Mouse (Mus musculus): Measurements from ENCODE around the gene Pea15a.
"Not testable (repeated sequence)": the region's sequence is repeated elsewhere in the genome, so short reads cannot be mapped to it uniquely, and the experiment has no call there.

Pea15a gene

DNA sequence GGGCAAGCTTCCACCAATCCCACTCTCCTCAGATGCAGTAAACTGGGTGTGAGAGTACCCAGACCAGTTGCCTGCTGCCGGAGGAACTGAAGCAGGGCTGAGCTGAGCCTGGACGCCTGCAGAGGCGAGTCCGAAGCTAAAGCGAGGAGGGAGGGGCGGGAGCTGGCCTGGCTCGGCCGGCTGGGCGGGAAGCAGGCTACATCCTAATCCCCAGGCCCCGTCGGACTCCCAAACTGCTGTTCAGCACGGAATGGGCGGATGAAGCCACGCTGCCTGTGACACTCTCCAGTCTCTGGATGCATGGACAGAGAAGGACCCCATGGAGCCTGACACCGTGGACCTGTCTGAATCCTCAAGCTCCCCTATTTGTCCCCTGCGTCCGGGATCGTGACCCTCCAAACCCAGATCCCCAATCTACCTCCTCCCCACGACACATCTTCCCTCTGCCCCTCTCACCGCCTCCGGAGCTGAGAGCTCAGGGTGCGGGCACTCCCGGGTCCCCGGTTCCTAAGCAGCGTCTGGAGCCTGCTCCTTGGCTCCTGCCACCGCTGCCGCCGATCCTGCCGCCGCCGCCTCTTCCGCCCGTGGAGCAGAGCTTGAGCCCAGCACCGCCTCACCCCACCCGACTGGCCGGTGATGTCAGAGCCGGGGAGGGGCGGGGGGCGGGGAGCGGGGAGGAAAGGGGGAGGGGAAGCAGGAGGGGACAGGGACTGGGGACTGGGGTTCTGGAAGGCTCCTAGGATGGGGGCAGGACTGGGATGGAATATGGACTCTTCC is at the start of gene Pea15a:
Gene Pea15a (minus strand): TSS at position 664 of the 777 bp plus-strand sequence.
- DNase-seq (ENCODE audit: low spot score): peak; percentile 86

DNA sequence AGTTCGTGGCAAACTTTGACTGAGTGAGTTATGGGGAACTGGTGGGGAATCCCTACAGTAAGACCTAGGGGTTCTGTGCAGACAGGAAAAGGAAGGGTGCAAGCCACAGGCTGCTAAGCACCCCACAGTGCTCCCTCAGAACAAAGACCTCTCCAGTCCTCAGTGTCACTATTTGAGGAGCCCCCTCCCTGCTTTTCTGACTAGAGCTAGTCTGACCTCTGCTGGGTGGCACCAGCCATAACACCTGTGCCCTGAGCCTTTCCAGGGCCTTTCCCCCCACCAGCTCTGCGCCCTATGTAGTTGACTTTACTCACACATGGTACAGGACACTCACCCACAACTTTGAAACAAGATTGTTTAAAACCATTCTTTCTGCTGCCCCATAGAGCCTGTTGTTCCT is 41.1 kb upstream of the Pea15a start:
- DNase-seq (ENCODE audit: low spot score): no peak

DNA sequence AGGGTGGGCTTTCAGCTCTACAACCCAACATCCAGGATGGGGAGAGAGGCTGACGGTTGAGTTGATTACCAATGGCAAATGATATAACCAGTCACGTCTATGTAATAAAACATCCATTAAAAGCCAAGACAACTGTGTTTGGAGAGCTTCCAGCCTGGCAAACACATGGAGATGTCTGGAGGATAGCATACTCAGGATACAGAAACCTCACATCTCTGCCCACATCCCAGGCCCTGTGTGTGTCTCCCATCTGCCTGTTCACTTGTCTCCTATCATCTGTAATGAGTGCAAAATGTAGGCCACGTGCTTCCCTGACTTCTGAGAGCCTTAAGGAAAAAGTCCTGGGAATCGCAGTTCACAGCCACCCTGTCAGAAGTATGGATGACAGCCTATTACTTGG is 40.6 kb upstream of the Pea15a start:
- DNase-seq (ENCODE audit: low spot score): no peak

DNA sequence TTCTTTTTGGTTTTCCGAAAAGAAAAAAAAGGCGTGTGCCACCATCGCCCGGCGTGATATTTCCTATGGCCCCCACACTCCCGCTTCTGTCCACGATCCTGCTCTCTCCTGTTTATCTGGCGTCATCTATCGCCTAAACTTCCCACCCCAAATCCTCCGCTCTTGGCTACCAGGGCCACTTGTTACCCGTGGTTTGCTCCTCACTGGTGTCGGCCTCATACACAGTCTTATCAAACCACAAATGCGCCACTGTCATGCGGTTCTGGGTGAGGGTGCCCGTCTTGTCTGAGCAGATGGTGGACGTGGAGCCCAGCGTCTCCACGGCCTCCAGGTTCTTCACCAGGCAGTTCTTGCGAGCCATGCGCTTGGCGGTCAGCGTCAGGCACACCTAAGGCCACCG is 38.0 kb upstream of the Pea15a start:
- not testable (repeated sequence) for DNase-seq (ENCODE audit: low spot score)

DNA sequence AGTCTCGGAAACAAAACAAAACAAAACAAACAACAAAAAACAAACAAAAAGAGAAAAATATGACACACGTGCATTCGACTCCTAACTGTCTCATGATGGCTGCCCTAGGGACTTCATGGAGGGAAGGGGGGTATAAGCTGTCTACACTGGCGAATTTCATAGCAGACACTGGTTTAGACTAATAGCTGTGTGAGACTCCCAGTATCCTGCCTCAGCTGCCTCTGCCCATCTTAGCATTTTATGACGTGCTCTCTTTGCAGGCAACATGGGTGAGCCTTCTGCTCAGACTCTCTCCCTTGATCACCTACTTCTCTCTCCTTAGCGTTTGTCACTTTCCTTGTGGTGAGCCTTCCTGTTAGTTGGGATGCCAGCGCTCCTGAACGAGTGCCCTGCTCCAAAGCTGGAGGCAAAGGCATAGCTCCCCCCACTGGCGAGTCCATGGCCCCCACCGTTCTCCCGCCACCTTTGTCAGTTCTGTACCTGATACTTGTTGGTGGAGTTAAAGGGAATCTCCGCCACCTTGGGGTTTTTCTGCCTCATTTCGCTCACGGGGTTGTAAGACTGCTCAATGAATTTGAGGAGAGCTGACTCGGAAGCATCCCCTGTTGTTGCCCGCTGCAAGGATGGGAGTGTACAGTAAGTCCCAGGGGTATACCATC is 37.1 kb upstream of the Pea15a start:
- peak; percentile 64 for DNase-seq (ENCODE audit: low spot score)

DNA sequence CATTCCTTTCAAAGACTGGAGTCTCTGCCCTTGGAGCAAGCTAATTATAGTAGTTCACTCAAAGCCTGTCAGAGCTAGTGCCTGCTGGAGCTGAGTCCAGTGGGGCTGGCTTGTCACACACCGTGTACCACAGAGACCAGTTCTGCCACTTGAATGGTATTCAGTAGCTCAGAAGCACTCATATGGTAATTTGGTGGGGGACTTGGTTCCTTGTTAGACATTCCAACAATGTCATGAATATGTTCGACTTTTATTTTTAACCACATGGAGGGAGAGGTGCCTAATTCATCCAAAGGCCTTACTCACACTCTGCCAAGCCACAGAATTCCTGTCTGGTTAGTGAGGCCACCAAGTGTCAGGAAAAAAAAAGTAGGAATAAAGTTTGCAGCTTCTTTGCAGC is 35.8 kb upstream of the Pea15a start:
- no peak for DNase-seq (ENCODE audit: low spot score)

DNA sequence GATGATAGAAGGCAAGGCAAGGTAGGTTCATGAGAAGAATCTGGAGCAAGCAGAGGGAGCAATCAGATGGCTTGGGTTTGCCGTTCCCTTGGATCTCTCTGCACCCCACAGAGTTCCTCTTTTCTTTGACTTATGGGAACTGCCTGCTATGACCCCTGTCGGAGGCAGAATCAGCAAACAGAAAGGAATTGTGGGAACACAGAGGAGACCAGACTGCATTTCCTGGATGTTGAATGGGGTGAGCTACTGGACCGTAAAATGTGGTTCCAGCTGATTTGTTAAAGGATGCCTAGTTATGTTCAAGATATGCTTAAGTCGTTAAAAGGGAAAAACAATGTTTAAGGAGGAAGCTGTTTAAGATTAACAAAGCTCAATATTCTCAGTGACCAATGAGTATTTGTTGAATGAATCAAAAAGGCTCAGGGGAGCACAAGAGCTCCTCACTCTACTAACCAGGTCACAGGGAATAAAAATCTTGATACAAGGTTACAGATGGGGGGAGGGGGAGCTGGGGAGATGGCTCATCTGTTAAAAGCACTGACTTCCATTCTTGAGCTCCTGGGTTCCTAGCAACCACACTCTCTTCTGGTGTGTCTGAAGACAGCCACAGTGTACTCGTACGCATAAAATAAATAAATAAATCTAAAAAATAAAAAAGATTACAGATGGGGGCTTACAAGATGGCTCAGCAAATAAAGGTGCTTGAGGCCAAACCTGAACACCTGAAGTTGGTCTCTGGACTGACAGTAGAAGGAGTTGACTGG is 34.5 kb upstream of the Pea15a start:
- no peak for DNase-seq (ENCODE audit: low spot score)

DNA sequence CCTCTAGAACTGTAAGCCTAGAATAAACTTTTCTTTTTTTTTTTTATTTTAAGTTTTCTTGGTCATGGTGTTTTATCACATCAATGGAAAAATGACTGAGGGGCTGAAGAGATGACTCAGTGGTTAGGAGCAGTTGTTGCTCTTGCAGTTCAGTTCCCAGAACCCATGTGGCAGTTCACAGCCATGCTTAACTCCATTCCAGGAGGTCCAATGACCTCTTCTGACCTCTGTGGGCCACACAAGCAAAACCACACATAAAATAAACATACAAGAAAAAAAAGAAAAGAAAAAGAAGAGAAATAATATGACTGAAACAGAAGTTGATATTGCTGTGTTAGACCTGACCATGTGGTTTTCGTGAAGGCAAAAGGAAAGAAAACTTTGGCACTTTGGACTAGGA is 22.6 kb upstream of the Pea15a start:
- DNase-seq (ENCODE audit: low spot score): no peak

DNA sequence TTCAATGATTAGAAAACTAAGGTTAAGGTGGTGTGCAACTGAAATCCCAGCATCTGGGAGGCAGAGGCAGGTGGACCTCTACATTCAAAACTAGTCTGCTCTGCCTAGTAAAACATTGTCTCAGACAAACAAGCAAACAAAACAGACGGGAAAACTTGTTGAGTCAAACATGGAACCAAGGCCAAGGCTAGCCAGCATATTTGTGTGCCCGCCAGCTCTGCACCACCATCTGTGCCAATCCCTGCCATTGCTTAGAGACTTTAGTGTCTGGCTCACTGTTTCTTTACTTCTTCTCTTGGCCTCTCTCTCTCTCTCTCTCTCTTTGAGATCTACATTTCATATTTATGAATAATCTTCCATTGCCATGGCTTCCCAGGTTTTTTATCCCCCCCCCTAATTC is 21.6 kb upstream of the Pea15a start:
- DNase-seq (ENCODE audit: low spot score): no peak

DNA sequence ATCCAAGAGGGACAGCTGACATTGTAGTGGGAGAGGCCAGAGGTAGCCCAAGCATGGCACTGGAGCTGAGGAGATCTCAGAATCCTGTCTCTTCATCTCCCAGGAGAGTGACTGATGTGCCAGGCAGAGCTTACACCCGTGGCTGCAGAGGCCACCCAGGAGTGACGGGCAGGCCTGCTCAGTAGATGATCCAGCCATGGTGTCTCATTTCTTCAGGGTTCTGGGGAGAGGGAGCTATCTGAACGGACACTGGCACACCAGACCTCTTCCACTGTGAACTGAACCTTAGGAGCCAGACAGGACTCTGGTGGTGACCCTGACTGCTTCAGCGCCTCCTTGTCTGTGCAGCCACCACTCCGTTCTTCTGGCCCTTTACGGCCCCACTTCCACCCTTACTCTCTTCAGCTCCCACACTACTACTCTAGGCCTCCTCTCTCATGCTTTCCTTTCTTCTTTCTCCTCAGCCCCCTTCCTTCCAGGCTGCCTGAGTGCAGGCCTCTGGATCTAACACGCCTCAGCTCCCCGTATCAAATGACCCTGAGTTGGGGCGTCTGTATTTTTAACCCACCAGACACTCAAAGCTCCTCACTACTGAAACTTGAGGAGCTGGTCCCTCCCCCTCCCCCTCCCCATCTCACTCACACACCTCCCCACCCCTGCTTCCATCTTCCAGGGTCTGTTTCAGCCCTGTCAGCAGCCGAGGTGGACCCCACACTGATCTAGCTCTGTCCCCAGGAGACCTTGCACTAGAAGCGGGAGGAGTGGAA is 14.9 kb upstream of the Pea15a start:
- DNase-seq (ENCODE audit: low spot score): no peak

DNA sequence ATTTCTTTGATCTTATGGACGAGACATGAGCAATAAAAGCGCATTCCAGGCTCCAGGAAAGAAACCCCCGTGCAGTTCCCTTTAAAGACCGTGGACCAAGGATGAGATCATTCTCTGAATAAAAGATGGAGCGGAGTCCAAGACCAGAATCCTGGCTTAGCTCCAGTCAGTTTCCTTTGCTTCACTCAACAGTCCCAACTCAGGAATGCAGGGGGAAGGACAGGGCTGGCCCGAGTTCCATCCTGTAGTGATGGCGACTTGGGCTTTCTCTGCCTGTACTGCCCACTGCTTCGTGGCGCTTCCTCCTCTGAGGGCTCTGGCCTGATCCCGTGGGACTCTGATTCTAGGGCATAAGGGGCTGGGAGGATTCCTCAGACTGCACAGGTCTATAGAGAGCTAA is 13.8 kb upstream of the Pea15a start:
- DNase-seq (ENCODE audit: low spot score): no peak

DNA sequence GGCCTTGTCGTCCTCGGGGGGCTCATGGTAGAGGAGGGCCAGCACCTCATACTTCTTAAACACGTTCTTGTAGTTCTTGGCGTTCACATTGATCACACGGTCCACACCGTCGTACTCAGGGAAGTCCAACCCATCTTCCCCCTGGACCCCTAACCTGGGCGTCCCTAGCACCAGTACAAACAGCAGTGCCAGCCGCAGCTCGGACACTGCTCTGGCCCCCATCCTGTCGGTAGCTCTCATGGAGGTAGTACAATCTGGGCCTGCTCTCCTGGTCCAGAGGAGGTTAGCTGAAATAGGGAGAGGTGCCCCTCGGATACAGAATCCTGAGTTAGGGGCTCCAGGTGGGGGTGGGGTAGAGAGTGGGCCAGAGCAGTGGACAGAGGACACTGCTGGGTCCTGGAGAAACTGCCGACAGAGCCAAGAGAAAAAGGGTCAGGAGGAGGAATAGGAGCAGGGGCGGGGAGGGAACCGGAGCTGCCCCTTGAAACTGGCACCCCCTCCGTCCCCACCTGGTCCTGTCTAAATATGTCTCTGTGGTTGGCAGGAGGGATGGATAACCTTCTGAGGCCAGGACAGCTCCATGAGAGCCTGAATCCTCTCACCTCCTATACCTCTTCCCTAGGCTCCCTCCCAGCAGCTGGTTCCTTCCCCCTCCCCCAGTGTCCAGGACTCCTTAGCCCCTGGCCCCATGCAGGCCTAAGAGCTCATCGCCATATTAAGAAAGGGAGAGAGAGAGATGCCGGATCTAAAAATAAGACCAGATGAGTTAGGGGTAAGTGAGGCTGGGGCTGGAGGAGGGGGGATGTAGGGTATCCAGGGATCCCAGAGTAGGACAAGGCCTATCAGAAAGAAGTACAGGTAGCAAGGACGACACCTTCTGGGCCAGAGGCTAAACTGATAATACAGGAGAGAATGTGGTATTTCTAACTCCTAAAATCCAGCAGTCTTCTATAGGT is 13.1 kb upstream of the Pea15a start, which contains the start of gene Casq1:
Gene Casq1 (minus strand): TSS at position 418 of the 956 bp plus-strand sequence.
- DNase-seq (ENCODE audit: low spot score): no peak

DNA sequence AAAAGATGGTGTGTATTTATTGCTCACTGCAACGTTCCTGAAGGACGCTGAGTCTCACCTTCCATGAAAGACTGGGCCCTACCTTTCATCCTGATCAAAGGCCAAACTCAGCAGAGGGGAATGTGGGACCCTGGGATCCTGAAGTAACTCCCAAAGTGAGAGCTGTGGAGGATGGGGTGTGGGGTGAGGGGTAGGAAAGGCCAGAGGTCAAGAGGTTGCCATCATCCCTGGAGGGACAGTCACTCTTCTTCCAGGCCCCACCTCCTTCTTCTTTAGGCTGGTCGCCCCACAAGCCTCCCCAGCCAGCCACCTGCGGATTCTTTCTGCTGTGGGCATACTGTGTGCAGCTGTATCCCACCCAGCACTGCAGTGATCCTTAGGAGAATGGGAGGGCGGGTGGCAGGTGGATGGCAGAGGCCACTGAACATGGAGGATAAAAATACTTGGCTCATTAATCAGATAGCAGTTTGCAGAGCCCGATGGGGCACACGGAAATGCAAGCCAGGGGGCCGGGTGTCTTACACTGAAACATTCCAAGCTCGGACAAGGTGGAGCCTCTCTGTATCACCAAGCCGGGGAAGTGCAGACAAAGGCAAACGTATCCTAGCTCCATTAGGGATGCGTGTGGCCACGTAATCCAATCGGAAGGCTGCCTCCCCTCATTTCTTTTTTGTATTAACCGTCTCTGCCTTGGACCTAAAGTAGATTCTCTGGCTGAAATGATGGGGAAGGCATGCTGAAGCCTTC is 11.7 kb upstream of the Pea15a start:
- no peak for DNase-seq (ENCODE audit: low spot score)

DNA sequence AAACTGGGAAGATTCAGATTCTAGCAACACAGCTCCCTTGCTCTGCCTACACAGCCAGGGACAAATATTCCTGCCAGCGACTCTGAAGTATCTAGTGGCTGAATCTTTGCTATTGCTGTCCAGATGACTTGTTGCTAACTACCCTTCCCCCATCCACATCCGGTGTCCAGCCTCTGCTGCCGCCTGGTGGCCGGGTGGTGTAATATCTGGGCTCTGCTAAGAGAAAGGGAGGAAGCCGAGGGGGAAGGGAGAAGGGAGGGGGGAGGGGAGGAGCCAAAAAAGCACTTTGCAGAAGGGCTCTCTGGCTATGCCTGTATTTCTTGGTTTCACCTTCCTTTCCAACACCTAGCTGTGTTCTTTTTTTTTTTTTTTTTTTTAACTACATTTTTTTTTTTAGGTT is 10.5 kb upstream of the Pea15a start:
- peak; percentile 96 for DNase-seq (ENCODE audit: low spot score)

DNA sequence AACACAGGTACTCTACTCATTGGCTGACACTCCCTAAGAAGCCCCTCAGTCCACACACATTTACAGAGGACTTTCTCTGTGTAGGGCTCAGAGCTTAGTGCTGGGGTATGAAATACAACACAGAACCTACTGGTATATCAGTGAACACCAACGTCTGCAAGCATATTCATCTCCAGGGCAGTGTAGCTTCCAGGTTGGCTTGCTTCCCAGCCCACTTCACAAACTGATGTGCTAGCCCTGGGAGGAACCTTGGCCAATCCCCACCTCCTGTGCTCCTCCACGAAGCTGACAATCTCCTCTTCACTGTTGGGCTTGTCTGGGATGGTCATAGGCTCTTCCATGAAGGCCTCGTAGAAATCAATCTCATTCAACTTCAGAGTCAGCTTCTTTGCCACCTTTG is 8.1 kb upstream of the Pea15a start:
- DNase-seq (ENCODE audit: low spot score): no peak

DNA sequence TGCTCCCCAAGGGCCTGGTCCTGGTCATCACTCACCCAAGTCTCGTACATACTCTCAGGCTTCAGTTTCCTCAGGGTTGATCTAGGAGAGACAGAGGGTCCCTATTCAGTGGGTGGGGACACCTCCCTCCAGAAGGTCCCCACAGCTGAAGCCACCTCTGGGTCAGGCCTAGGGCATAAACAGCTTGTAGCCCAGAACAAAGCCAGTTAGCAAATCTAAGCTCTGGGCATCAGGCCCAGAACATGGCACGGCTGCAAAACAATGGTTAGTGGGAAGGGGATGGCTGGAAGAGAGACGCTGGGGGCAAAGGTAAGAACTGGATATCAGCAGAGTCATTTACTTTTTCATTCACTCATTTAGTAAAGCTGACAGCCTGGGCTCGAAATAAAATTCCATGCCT is 7.2 kb upstream of the Pea15a start:
- peak; percentile 27 for DNase-seq (ENCODE audit: low spot score)

DNA sequence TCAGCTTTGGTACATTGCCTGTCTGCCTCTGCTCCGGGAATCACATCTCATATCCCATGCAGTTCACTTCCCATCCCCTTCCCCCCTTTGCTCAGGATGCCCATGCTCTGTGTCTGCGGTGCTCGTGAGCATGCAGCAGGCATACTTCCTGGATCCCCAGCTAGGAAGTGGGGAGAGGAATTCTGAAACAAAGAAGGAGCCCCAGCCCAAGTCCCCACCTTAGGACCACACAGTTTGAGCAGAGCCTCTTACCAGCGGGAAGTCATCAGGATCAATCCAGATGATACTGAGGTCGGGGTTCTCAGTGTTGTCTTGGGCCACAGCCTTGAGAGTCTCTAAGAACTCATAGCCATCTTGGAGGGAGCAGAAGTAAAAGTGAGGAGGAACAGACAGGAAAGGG is 6.2 kb upstream of the Pea15a start:
- peak; percentile 34 for DNase-seq (ENCODE audit: low spot score)

DNA sequence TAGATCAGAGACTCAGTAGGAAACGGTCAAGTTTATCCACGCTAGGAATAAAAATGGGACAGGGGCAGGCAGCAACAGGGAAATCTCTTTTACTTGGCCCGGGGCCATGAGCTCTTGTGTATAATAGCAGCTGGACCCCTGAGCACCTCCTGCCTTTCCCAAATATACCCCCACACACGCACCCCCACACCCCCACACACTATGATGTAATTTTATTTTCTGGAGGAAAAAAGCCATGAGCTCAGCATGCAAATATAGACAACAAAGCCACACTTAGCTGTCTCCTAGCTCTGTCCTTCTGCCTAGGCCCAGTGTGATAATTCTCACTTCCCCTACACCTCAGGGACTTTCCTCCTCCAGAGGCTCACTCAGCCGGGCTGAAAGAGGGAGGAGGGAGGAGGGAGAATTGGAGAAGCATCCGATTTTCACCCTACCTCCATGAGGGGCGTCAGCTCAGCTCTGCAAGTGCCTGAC is 544 bp upstream of the Pea15a start:
- DNase-seq (ENCODE audit: low spot score): peak; percentile 78

DNA sequence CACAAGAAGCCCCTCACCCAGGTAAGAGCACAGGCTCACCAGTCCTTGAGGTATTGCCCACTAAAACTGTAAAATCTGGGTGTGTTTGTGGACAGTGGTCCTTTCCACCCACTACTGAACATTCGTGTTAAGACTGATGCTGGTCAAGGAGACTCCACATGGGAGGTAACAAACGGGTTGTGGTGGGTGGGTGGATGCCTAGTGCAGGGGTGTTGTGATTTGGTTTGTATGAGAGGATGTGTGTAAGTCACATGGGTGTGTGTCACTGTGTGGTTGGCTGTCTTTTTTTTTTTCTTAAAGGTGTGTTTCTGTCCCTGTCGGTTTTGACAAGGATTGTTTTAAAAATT is 890 bp downstream of the Pea15a start:
- DNase-seq (ENCODE audit: low spot score): no peak

Data from testis, postnatal 10 days (tissue).